Mouse (Mus musculus) liver, embryonic 15.5 days (tissue): Measurements from ENCODE around the gene Btnl10. TPM values are rescaled to one million over a fixed set of nuclear protein-coding genes. Genes with fewer than 3 reads are reported as not detected.

ENCODE experiments used
- ATAC-seq: fragments of 200-750 bp; cut with Nextera tagmentation; 2 replicates; pipeline ENCODE4 v1.8.0; 2017; ENCODE audit warnings: moderate number of reproducible peaks, mild to moderate bottlenecking, moderate library complexity; ENCODE audit not compliant: insufficient read depth
- H3K27ac ChIP-seq: fragments of 300-500 bp; sonication (generic); replicated peaks from 2 replicates; pipeline ENCODE4 v1.5.1; 2015; ENCODE audit warnings: mild to moderate bottlenecking, inconsistent platforms
- H3K27me3 ChIP-seq: fragments of 300-500 bp; sonication (generic); 2 replicates; pipeline ENCODE4 v1.6.1; 2015; ENCODE audit warnings: mild to moderate bottlenecking, inconsistent platforms
- H3K36me3 ChIP-seq: fragments of 300-500 bp; sonication (generic); replicated peaks from 2 replicates; pipeline ENCODE4 v1.6.1; 2015; ENCODE audit warnings: moderate library complexity, mild to moderate bottlenecking, inconsistent platforms
- H3K4me1 ChIP-seq: fragments of 300-500 bp; sonication (generic); replicated peaks from 2 replicates; pipeline ENCODE4 v1.6.1; 2015; ENCODE audit warnings: inconsistent platforms
- H3K4me2 ChIP-seq: fragments of 300-500 bp; sonication (generic); 2 replicates; pipeline ENCODE4 v1.6.1; 2015; ENCODE audit warnings: moderate library complexity, mild to moderate bottlenecking, inconsistent platforms
- H3K4me3 ChIP-seq: fragments of 300-500 bp; sonication (generic); replicated peaks from 2 replicates; pipeline ENCODE4 v1.5.1; 2015; ENCODE audit warnings: mild to moderate bottlenecking, inconsistent platforms
- H3K9ac ChIP-seq: fragments of 300-500 bp; sonication (generic); 2 replicates; pipeline ENCODE4 v1.6.1; 2015; ENCODE audit warnings: moderate library complexity, mild to moderate bottlenecking, inconsistent platforms
- H3K9me3 ChIP-seq: fragments of 300-500 bp; sonication (generic); replicated peaks from 2 replicates; pipeline ENCODE4 v1.6.1; 2016; ENCODE audit warnings: inconsistent platforms
- WGBS: fragments of 180-500 bp; shearing (Covaris S2); methylation state at CpG from one replicate; pipeline ENCODE4 v1.1.7; 2015; ENCODE audit warnings: mixed read lengths; ENCODE audit not compliant: insufficient replicate concordance; 5-methylcytosine and 5-hydroxymethylcytosine counted together
- polyA plus RNA-seq: library from polyadenylated mRNA; unstranded; fragments of >200 nt; fragmentation: Nextera tagmentation; extraction: Ambion mirVana; gene quantifications from 2 replicates; pipeline ENCODE4 v1.2.1, GENCODE M21; 2015

Btnl10 gene
- polyA plus RNA-seq, 1 experiment from 2014 or later = 14.3 TPM

GRCm38 (mm10) chr11:58913776-58914175, 3.9 kb upstream of the Btnl10 start:
- H3K27me3 ChIP-seq = no peaks in the 10 kb centered on the region
- peak overlapping the region; percentile 97 for H3K27ac ChIP-seq
- WGBS = 23% methylated on average over 1 of the region's 1 CpGs
- H3K9me3 ChIP-seq = no peaks in the 10 kb centered on the region
- ATAC-seq = peak; percentile 67
- peak overlapping the region; percentile 71 for H3K9ac ChIP-seq
- peak overlapping the region; percentile 52 for H3K4me3 ChIP-seq
- no peaks in the 10 kb centered on the region; the same call in 1 of the 2 replicates for H3K36me3 ChIP-seq
- peaks cover 72% of the 10 kb centered on the region for H3K4me1 ChIP-seq
- H3K4me2 ChIP-seq = peak overlapping the region; percentile 85

GRCm38 (mm10) chr11:58914461-58915028, 3.2 kb upstream of the Btnl10 start:
- peak overlapping the region; percentile 52 for H3K4me3 ChIP-seq
- no peaks in the 10 kb centered on the region; the same call in 1 of the 2 replicates for H3K36me3 ChIP-seq
- peaks cover 80% of the 10 kb centered on the region for H3K4me1 ChIP-seq
- WGBS = 7% methylated on average over 17 of the region's 17 CpGs
- no peaks in the 10 kb centered on the region for H3K27me3 ChIP-seq
- peak; percentile 43 for ATAC-seq
- H3K27ac ChIP-seq = peak overlapping the region; percentile 97
- H3K9ac ChIP-seq = peak overlapping the region; percentile 71
- H3K9me3 ChIP-seq = no peaks in the 10 kb centered on the region
- H3K4me2 ChIP-seq = peak overlapping the region; percentile 85

GRCm38 (mm10) chr11:58916879-58917744, 596 bp upstream of the Btnl10 start:
- Histone ChIP-seq H3K27ac (peak overlapping the region; percentile 97), H3K27me3 (no peaks in the 10 kb centered on the region), H3K4me3 (peak overlapping the region; percentile 69), H3K9ac (peak overlapping the region; percentile 84), H3K4me1 (peaks cover 89% of the 10 kb centered on the region), H3K4me2 (peak overlapping the region; percentile 81), H3K36me3 (peaks cover 22% of the 10 kb centered on the region), H3K9me3 (no peaks in the 10 kb centered on the region)
- 27% methylated on average over 14 of the region's 14 CpGs for WGBS
- peak; percentile 60 for ATAC-seq

DNA sequence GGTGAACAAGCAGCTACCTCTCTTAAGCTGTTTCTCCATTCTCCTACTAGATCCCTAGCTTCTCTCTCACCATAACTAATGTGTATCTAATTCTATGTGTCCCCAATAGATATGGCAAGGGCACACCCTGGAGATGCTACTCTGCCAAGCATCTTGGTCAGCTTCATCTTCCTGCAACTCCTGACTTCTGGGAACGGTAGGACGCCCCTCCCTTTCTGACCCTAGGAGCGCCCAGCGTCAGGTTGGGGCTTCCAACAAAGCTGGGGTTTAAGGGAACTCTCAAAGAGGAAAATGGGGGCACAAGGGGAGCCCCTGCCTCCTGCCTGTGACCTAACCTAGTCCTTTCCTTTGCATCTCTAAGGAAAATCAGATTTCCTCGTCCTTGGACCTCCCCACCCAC, 1.1 kb downstream of the Btnl10 start:
- Histone ChIP-seq H3K9me3 (no peaks in the 10 kb centered on the region), H3K4me2 (peak overlapping the region; percentile 81), H3K4me1 (peaks cover 72% of the 10 kb centered on the region), H3K36me3 (peaks cover 38% of the 10 kb centered on the region), H3K4me3 (peak overlapping the region; percentile 69), H3K9ac (peak overlapping the region; percentile 84), H3K27ac (peak overlapping the region; percentile 97), H3K27me3 (no peaks in the 10 kb centered on the region)
- 41% methylated on average over 5 of the region's 5 CpGs for WGBS
- ATAC-seq = 0 out of 2 replicates have a peak, but pooled peaks have one; percentile 13

DNA sequence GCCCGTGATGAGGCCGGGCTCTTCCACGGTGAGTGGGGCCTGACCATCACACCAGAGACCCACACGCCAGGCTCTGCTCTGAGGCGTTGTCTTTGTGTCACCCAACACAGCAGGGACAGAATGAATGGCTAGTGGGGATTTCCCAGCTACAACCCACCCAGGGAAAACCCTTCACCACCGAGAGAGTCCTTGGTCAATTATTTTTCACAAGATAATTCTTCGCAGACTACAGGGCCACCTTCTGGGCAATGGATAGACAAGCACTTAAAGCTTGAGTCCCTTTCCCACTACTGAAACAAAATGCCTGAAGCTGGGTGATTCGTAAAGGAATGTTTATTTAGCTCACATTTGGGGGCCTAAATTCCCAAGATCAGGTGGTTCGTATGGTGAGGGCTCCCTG, 4.7 kb downstream of the Btnl10 start:
- no peaks in the 10 kb centered on the region for H3K27me3 ChIP-seq
- no peak overlapping the region for H3K4me3 ChIP-seq
- no peak for ATAC-seq
- no peak overlapping the region for H3K4me2 ChIP-seq
- no peaks in the 10 kb centered on the region for H3K9me3 ChIP-seq
- peaks cover 41% of the 10 kb centered on the region for H3K4me1 ChIP-seq
- WGBS = 83% methylated on average over 9 of the region's 9 CpGs
- no peak overlapping the region for H3K27ac ChIP-seq
- H3K9ac ChIP-seq = no peak overlapping the region
- peaks cover 52% of the 10 kb centered on the region for H3K36me3 ChIP-seq

GRCm38 (mm10) chr11:58926651-58927050, 8.9 kb downstream of the Btnl10 start:
- no peak overlapping the region for H3K27ac ChIP-seq
- ATAC-seq = no peak
- no peaks in the 10 kb centered on the region for H3K27me3 ChIP-seq
- H3K36me3 ChIP-seq = peaks cover 43% of the 10 kb centered on the region
- no peak overlapping the region for H3K4me2 ChIP-seq
- H3K9ac ChIP-seq = no peak overlapping the region
- no peaks in the 10 kb centered on the region for H3K9me3 ChIP-seq
- 73% methylated on average over 3 of the region's 3 CpGs for WGBS
- peaks cover 47% of the 10 kb centered on the region for H3K4me1 ChIP-seq
- H3K4me3 ChIP-seq = no peak overlapping the region

- 0 out of 2 replicates have a peak overlapping the region, but pooled peaks have one; percentile 5 for H3K9ac ChIP-seq
- H3K4me1 ChIP-seq = peaks cover 50% of the 10 kb centered on the region
- H3K9me3 ChIP-seq = no peaks in the 10 kb centered on the region
- peak overlapping the region; percentile 86; the same call in 1 of the 2 replicates for H3K27ac ChIP-seq
- H3K4me3 ChIP-seq = no peak overlapping the region
- 57% methylated on average over 2 of the region's 2 CpGs for WGBS
- H3K36me3 ChIP-seq = peaks cover 43% of the 10 kb centered on the region
- no peak for ATAC-seq
- H3K27me3 ChIP-seq = no peaks in the 10 kb centered on the region
- peak overlapping the region; percentile 74; the same call in 1 of the 2 replicates for H3K4me2 ChIP-seq
These were observed 9.3 kb downstream of the Btnl10 start for GRCm38 (mm10) chr11:58927053-58927452.

GRCm38 (mm10) chr11:58927790-58928651, 10.3 kb downstream of the Btnl10 start:
- peak overlapping the region; percentile 53 for H3K4me3 ChIP-seq
- H3K4me1 ChIP-seq = peaks cover 50% of the 10 kb centered on the region
- H3K27me3 ChIP-seq = no peaks in the 10 kb centered on the region
- H3K27ac ChIP-seq = peak overlapping the region; percentile 86
- H3K9ac ChIP-seq = peak overlapping the region; percentile 49
- H3K36me3 ChIP-seq = peaks cover 43% of the 10 kb centered on the region
- peak; percentile 81 for ATAC-seq
- WGBS = 3% methylated on average over 20 of the region's 20 CpGs
- peak overlapping the region; percentile 74 for H3K4me2 ChIP-seq
- no peaks in the 10 kb centered on the region for H3K9me3 ChIP-seq

DNA sequence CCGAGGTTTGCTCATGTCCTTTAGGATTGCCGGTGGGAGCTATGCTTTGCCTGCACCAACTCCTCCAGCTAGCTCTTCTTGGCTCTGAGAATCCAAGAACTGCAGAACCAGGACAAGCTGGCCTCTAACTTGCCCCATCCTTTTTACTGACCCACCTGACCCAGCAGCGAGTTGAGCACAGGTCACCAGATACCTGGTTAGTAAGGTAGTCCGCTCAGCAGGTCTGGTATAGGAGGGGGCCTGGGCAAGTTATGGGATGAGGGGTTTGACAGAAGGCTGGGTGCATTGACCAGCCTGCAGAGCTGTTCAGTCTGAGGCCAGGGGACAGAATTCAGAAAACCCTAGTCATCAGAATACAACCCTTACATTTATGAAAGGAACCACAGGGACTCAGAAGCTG, 11.3 kb downstream of the Btnl10 start:
- H3K9me3 ChIP-seq = no peaks in the 10 kb centered on the region
- peak overlapping the region; percentile 86 for H3K27ac ChIP-seq
- H3K4me2 ChIP-seq = no peak overlapping the region
- H3K9ac ChIP-seq = no peak overlapping the region
- no peak overlapping the region for H3K4me3 ChIP-seq
- H3K27me3 ChIP-seq = no peaks in the 10 kb centered on the region
- peaks cover 43% of the 10 kb centered on the region for H3K36me3 ChIP-seq
- 62% methylated on average over 4 of the region's 4 CpGs for WGBS
- no peak for ATAC-seq
- H3K4me1 ChIP-seq = peaks cover 50% of the 10 kb centered on the region

DNA sequence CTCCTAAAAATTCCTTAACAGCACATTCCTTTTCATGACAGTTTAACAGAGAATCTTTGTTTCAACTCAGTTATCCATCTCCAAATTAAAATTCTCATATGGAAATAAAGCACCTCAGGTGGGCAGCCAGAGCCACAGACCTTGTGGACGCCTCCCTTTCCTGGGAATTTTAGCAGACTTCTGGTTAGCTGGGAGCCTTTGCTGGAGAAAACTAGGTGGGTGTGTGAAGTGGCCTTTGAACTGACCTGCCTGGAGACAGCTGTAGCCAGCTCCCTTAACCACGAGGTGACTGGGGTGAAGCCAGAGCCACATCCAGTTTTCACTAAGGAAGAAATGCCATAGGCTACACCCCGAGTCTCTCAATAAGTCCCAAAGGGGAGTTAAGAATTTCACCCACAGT, 11.9 kb downstream of the Btnl10 start:
- Histone ChIP-seq H3K4me1 (peaks cover 50% of the 10 kb centered on the region), H3K4me3 (no peak overlapping the region), H3K27ac (peak overlapping the region; percentile 86), H3K4me2 (no peak overlapping the region), H3K9me3 (no peaks in the 10 kb centered on the region), H3K27me3 (no peaks in the 10 kb centered on the region), H3K36me3 (peaks cover 45% of the 10 kb centered on the region), H3K9ac (0 out of 2 replicates have a peak overlapping the region, but pooled peaks have one; percentile 6)
- 43% methylated on average over 3 of the region's 3 CpGs for WGBS
- ATAC-seq = no peak
